Mouse (Mus musculus) kidney, adult 2 months (tissue): ENCODE measurements around the gene Trib3.

Experiments used
- CTCF ChIP-seq: fragments of 200-500 bp; conservative IDR thresholded peaks from 2 replicates; pipeline ENCODE4 v1.5.1; 2011; ENCODE audit warnings: low read depth, mild to moderate bottlenecking, control low read depth, low read length, moderate library complexity, mixed read lengths; ENCODE audit not compliant: insufficient read depth, insufficient read length
- POLR2A ChIP-seq: fragments of 200-500 bp; IDR thresholded peaks from one replicate; pipeline ENCODE4 v1.6.1; 2011; ENCODE audit warnings: low read depth, low read length, control low read depth

DNA sequence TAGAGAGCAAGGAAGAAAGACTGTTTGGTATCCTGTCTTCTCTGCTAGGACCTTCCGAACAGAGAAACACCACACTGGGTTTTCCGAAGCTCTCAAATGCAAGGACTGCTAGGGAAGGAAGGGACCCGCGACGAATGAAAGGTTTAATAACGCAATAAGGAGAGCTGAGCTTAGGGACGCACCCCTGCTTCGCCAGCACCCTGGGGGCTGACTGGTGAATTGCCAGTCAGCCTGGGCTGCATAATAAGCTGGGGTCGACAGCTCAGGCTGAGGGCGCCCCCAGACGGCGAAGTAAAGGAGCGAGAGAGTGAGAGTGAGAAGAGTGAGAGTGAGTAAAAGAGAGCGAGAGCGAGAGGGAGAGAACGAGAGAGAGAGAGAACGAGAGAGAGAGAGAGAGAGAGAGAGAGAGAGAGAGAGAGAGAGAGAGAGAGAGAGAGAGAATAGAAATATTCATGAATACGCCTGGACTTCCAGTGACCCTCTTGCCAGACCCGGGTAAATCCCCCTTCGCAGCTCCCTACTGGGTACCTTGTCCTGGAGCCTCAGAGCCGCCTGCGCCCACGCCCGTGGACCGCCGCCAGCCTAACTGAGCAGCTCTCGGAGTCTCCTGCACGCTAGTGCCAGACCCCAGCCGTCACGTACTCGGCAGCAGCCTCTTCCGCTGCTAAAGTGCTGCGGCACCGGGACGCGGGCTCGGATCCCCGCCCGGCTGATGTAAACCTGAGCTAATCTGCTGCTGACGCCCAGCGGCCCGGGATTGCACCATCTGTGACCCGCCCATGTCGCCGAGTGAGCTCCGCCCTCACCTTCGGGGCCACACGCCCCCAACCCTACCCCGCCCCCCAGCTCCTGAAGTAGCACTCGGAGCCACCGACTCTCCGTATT, at the start of gene Trib3:
- TF ChIP-seq POLR2A = no peak
- TF ChIP-seq CTCF = peak; percentile 68
